Mouse (Mus musculus) embryo, embryonic 11.5 days (tissue): ENCODE results near the gene Alkbh6.

ENCODE experiments used
- DNase-seq: peaks from one replicate; pipeline ENCODE4 v3.0.0-alpha.2; 2012; ENCODE audit warnings: low read depth, low spot score

Alkbh6 gene

DNA sequence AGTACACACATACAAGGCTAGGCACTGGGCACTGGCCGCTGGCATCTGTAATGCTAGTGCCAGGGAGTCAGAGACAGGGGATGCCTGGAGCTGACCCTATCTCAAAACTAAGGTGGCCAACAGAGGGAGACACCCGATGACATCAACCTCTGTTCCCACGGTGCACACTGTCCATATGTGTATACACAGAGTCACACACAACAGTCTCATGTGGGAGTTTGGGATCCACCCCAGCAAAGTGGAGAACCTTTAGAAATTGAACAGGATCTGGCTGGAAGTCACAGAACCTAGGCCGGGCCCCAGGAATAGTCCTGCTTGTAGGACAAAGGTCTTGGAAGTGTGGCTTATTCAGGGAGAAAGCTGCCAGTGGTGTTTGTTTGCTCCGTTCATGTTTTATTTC is 14.2 kb upstream of the Alkbh6 start:
- DNase-seq, result no peak

DNA sequence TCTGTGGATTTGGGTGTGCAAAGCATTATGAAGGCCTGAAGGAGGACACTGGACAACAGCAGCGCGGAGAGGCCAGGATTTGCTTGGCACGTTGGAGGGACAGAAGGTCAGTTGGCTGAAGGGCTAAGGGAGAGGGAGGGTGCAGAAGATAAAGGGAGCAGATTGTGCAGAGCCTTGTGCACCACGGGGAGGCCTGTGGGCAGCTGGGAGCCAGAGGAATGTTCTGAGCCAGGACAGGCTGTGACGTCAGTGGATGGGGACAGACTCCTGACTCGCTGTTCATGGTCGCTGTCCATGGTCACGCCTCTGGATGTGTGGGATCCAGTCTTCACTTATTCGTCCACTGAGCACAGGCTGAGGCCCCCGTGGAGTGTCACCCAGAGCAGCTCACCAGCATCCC is 13.4 kb upstream of the Alkbh6 start:
- DNase-seq, result no peak

- DNase-seq, result no peak
Measured at GRCm38 (mm10) chr7:30296816-30297215, 11.7 kb upstream of the Alkbh6 start.

GRCm38 (mm10) chr7:30297266-30297665 is 11.3 kb upstream of the Alkbh6 start:
- DNase-seq, result no peak

- DNase-seq, result no peak
Measured at GRCm38 (mm10) chr7:30300914-30301313, 7.6 kb upstream of the Alkbh6 start.

DNA sequence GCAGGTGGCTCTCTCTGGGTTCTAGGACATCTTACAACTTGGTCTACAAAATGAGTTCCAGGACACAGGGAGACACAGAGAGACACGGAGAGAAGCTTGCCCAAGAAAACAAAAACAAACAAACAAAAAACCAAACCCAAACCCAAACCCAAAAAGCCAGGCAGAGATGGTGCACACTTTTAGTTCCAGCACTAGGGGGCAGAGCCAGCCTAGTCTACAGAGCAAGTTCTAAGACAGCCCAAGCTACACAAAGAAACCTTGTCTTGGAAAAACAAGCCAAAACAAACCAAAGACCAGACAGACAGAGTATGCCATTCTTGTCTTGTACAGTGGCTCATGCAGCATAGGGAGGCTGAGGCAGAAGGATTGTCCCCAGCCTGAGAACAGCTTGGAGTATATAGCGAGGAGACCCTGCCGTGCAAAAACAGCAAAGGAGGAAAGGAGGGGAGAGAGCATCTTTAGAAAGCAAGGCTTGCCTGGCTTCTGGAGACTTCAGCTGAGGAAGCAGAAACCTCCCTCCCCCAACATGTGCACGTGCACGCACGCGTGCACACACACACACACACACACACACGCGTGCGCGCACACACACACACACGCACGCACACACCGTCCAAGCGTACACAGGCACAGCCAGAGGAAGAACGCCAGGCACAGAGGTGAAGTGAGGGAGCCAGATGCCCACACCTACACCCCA is 2.3 kb upstream of the Alkbh6 start:
- DNase-seq, result no peak

DNA sequence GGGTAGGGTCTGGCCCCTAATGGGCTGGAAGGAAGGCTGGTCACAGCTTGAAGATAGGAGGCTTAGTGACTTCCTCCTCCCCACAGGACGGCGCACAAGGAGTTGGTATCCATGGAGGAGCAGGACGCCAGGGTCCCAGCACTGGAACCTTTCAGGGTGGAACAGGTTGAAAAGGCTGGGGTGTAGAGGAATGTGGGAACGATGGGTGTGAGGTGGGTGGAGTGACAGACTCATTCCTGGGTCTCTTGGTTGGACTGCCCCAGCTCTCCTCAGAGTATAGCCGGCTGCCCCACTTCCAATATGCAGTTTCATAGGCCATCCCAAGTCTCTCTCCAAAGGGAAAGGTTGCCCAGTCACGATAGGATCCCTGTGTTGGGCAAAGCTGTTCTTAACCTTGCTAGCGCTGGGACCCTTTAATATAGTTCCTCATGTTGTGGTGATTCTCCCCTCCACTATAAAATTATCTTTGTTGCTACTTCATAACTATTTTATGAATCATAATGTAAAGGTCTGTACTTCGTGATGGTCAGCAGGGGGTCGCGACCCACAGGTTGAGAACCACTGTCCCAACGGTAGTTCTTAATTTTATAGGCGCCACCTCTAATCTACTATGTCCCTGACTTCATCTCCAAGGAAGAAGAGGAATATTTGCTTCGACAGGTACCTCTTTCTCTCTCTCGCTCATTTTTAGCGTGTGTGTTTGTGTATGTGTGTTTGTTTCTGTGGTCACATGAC is 1.0 kb downstream of the Alkbh6 start:
- no peak for DNase-seq

DNA sequence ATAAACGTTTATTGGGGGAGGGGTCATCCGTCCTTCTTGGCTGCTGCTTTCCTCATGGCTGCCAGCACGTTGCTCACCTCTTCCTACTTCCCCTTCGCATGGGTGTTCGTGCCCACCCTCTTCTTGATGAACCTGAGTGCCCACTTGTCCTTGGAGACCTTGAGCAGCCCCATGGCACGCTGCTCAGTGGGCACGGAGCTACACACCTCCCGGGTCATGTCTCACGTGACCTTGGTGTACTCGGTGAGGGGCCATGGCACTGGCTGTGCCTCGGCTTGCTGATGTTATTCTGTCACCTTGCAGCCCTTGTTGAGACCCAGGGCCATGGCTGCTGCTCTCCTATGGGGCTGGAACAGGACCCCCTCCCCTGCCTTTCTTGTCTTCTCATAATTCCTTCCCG is 1.6 kb downstream of the Alkbh6 start:
- no peak for DNase-seq

DNA sequence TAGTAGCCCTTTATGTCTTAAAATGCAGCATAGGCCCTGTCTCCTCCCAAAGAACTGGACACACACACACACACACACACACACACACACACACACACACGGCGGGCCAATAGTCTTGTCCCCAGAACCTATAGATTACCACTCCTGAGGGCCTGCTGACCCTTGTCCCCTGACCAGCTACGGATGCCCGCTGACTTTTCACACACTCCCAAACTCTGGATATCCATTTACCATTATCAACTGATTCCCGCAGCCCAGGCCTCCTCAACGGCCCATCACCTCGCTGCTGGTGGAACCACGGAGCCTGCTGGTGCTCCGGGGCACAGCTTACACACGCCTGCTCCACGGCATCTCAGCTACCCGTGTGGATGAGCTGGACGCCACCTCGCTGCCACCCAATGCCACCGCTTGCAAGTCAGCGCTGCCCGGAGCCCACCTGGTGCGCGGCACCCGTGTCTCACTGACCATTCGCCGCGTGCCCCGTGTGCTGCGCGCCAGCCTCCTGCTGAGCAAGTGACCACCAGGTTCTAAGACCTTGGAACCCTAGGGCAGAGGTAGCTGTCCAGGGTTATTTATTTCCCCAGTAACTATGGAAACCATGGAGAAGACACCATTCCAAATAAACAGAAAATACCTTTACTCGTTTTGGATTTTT is 5.3 kb downstream of the Alkbh6 start:
- no peak for DNase-seq

DNA sequence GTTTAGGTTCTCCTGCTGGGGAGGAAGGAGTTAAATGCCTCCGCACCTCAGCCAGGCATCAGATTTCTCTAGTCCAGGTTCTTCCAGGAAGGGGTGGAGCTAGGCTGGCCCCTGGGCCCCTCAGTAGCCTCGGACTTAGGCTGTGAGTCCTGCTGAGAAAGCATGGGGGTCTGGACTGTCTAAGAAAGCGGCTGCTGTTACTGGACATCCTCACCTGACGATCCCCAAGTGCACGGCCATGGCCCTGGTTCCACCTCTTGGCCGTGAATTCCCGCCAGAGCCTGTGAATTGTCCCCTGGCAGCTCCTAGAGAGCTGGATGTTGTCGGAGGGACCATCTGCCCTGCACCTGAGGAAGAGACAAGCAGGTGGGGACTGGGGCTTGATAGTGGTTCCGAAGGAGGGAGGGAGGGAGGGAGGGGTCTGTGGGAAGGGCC is 6.2 kb downstream of the Alkbh6 start, which contains the start of gene Syne4:
Gene Syne4 (plus strand): TSS at position 87 of the 435 bp plus-strand sequence.
- no peak for DNase-seq

DNA sequence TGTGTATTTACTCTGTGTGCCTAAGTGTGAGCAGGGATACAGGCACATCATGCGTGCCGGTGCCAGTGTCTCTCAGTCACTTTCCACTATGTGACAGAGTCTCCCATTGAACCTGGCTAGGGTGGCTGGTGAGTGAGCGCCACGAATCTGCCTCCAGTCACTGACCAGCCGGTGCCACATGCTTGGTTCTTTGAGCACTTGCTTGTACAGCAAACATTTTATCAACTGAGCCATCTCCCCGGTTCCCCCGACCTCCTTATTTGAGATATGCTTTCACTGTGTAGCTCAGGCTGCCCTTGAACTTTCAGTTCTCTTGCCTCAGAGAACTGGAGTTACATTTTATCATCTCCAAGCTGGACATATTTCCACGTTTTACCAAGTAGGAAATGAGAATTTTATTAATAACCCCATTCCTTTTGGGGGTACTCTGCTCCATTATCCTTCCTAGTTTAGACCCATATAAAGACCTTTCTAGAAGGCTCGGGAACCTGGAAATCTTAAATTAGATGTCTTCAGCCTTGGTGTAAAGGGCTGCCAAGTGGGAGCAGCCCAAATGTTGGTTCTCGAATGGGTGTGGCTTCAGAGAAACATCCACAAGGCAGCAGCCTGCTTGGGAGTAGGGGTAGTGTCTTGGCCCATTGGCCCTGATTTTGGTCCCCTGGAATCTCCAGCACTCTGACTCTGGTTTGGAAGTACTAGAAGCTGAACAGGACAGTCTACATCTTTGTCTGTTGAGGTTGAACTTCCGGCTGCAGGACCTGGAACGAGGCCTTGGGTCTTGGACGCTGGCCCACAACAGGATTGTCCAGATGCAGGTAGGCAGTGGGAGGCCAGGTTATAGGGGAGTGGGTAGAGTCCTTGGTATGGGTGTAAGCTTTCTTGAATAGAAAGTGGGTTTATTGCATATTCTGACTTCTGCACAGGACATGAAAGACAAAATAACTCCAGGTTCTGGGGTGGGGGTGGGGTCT is 7.3 kb downstream of the Alkbh6 start:
- DNase-seq, result no peak

DNA sequence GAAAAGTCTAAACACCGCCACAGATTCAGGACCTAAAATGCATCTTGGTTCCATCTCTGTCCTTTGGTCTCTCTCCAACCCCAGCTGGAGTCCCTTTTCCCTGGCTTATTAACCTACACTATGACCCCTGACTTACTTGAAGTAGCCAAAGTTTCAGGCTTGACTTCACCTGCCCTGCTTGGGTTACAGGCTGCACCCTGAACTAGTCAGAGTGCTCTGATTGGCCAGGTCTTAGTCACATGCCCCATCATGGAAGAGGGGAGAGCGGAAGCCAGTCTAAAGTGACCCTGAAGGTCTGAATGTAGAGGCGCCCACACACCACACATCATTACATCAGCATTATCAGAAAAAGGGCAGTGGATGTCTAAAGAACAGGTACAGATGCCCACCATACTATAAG is 9.6 kb downstream of the Alkbh6 start:
- no peak for DNase-seq

DNA sequence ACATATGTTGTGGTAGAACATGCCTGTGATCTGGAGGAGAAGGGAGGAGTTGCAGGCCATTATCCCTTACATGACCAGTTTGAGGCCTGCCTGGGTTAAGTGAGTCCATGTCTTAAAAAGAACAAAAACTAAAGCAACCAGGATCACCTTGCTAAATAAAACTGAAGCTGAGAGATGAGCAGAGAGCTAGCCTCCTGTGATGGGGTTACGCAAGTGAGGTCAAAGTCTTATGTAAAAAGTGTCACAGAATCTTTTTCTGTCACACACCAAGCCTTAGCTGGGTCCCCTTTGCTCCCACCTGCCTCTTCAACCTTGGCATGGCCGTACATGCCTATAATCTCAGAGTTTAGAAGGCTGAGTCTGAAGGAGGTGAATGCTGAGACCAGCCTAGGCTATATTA is 12.4 kb downstream of the Alkbh6 start:
- no peak for DNase-seq

GRCm38 (mm10) chr7:30321539-30322284 is 13.2 kb downstream of the Alkbh6 start, which contains the start of gene E130208F15Rik:
E130208F15Rik (plus strand) TSS chr7:30321740.
- DNase-seq, result no peak

DNA sequence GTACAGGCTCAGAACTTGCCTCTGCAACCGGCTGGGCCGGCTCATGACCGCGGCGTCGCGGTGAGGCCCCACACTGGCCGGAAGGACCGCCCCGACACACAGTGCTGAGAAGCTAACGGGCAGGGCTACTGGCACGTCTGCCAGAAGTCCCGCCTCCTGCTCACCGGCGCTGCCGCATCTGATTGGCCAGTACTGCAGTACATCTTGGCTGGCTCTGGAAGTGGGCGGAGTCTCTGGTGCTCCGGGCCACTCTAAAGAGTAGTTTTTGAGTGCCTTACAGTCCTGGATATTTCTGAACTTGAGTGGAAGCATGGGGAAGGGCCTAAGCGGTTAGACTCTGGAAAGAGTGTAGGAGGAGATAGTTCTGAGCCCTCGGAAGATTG is 13.8 kb downstream of the Alkbh6 start:
- DNase-seq, result peak; percentile 92

DNA sequence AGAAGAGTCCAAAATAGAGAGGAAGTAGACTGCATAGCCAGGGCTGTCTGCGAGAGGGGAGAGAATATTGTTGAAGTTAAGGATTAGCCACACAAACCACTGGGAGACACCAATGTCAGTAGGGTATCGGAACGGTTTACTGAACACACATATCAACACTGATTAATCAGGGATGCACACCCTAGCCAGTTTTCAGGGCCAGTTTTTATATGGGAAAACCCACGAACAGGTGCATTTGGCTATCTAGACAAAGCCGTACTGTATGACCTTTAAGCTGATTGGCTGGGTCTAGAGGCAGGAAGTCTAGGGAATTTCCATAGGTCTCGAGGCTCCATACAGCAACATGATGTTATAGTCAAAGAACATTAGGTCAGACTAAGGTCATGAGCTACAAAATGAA is 14.3 kb downstream of the Alkbh6 start:
- DNase-seq, result no peak

DNA sequence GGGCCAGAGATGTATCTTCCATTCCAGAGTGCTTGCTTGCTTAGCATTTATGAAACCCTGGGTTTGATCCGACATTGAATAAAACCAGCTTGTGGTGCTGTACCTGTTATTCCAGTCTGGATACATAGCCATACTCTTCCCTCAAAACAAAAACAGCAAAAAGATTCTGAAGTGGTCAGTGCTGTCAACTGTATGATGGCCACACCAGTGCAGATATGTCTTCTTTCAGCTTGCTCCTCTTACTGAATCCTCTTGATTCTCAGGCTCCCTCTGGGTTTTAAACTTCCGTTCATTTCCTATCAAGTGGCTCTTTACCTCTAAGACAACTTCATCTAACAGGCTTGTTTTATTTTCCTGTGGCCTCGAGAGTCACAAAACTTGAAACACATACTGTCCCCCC is 15.3 kb downstream of the Alkbh6 start, which contains the start of gene Sdhaf1:
Gene Sdhaf1 (minus strand): TSS at position 101 of the 400 bp plus-strand sequence.
- DNase-seq, result no peak

- DNase-seq, result no peak
Measured at GRCm38 (mm10) chr7:30324300-30324944, 15.9 kb downstream of the Alkbh6 start.

DNA sequence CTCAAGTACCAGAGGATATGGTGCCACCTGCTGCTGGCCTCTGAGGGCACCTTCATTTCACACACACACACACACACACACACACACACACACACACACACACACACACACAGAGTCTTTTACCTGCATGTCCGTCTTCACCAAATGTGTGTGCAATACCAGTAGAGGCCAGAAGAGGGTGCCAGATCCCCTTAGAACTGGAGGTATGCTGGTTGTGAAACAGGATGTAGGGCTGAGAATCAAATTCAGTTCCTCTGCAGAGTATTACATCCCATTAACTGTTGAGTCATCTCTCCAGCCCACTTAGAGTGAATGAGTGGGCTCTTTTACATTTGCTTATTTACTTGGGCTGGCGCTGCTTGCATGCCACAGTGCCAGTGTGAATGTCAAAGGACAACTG is 16.8 kb downstream of the Alkbh6 start:
- no peak for DNase-seq

DNA sequence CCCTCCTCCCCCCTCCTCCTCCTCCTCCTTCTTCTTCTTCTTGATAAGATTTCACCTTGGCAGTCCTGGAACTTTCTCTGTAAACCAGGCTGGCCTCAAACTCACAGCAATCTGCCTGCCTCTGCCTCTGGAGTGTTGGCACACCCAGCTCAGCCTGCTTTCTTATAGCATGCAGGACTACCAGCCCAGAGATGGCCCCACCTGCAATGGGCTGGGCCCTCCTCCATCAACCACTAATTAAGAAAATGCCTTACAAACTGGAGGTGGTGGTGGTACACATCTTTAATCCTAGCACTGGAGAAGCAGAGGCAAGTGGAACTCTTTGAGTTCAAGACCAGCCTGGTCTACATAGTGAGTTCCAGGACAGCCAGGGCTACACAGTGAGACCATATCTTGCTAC is 17.9 kb downstream of the Alkbh6 start:
- DNase-seq, result no peak
